Mouse (Mus musculus): ENCODE measurements around the gene Mrpl49.

Gene Mrpl49

GRCm38 (mm10) chr19:6037695-6038094 lies 19.9 kb downstream of the Mrpl49 start:
- no peak for DNase-seq (ENCODE audit: low spot score)

- DNase-seq (ENCODE audit: low spot score), result no peak
Measured at GRCm38 (mm10) chr19:6035966-6036585, 21.5 kb downstream of the Mrpl49 start.

- no peak for DNase-seq (ENCODE audit: low spot score)
Measured at GRCm38 (mm10) chr19:6030520-6031280, 26.9 kb downstream of the Mrpl49 start.

GRCm38 (mm10) chr19:6029426-6029825 lies 28.2 kb downstream of the Mrpl49 start:
- DNase-seq (ENCODE audit: low spot score), result no peak

- DNase-seq (ENCODE audit: low spot score), result no peak
Measured at GRCm38 (mm10) chr19:6028991-6029390, 28.6 kb downstream of the Mrpl49 start.

GRCm38 (mm10) chr19:6023930-6024329 lies 33.7 kb downstream of the Mrpl49 start:
- no peak for DNase-seq (ENCODE audit: low spot score)

GRCm38 (mm10) chr19:6023059-6023458 lies 34.5 kb downstream of the Mrpl49 start:
- DNase-seq (ENCODE audit: low spot score), result no peak

GRCm38 (mm10) chr19:6020276-6020675 lies 37.3 kb downstream of the Mrpl49 start:
- DNase-seq (ENCODE audit: low spot score), result no peak

- peak; percentile 91 for DNase-seq (ENCODE audit: low spot score)
Measured at GRCm38 (mm10) chr19:6018142-6019089, 39.2 kb downstream of the Mrpl49 start.

- no peak for DNase-seq (ENCODE audit: low spot score)
Measured at GRCm38 (mm10) chr19:6016532-6016931, 41.1 kb downstream of the Mrpl49 start.

GRCm38 (mm10) chr19:6015511-6016315 lies 41.9 kb downstream of the Mrpl49 start, which contains the start of gene Capn1:
Capn1 (minus strand) TSS chr19:6015897.
- peak; percentile 64 for DNase-seq (ENCODE audit: low spot score)

GRCm38 (mm10) chr19:6014991-6015510 lies 42.5 kb downstream of the Mrpl49 start:
- DNase-seq (ENCODE audit: low spot score), result peak; percentile 41

GRCm38 (mm10) chr19:6013691-6014090 lies 43.9 kb downstream of the Mrpl49 start:
- DNase-seq (ENCODE audit: low spot score), result no peak

GRCm38 (mm10) chr19:6009137-6009536 lies 48.4 kb downstream of the Mrpl49 start:
- DNase-seq (ENCODE audit: low spot score), result no peak

- no peak for DNase-seq (ENCODE audit: low spot score)
Measured at GRCm38 (mm10) chr19:6007013-6007412, 50.6 kb downstream of the Mrpl49 start.

GRCm38 (mm10) chr19:6005541-6005940 lies 52.0 kb downstream of the Mrpl49 start:
- no peak for DNase-seq (ENCODE audit: low spot score)
